Mouse (Mus musculus): ENCODE data around the gene Med16. TPM values are rescaled to one million over a fixed set of nuclear protein-coding genes. Genes with fewer than 3 reads are reported as not detected.

The Med16 gene
- polyA plus RNA-seq (2015; fragmentation: Nextera tagmentation; extraction: Ambion mirVana) = 47.4 and 49.0 TPM in 2 replicates

- H3K4me2 ChIP-seq = peak within 1 kb of the TSS; percentile 52
- H3K36me3 ChIP-seq = peaks cover 62% of the 10 kb centered on the region
- peak within 1 kb of the TSS; percentile 66 for H3K4me3 ChIP-seq
- peak within 1 kb of the TSS; percentile 98 for H3K27ac ChIP-seq (replicated peaks)
- peak within 1 kb of the TSS; percentile 90 for H3K9ac ChIP-seq
- no peaks in the 10 kb centered on the region for H3K27me3 ChIP-seq
- 2% methylated on average over 50 of the region's 52 CpGs for WGBS
- ATAC-seq (ENCODE audit: low read depth) = peak; percentile 93
- peaks cover 20% of the 10 kb centered on the region for H3K4me1 ChIP-seq (replicated peaks)
- H3K9me3 ChIP-seq = no peaks in the 10 kb centered on the region
Measured at GRCm38 (mm10) chr10:79908167-79909091, at the start of gene Med16. Gene Med16, minus strand, starts transcription at chr10:79908923.

GRCm38 (mm10) chr10:79958140-79958816 is 49.6 kb upstream of the Med16 start:
- 3% methylated on average over 21 of the region's 21 CpGs for WGBS
- Histone ChIP-seq H3K27ac (replicated peaks) (no peak overlapping the region), H3K9ac (peak overlapping the region; percentile 47; the same call in 1 of the 2 replicates), H3K4me1 (replicated peaks) (peaks cover 17% of the 10 kb centered on the region), H3K9me3 (no peaks in the 10 kb centered on the region), H3K36me3 (peaks cover 30% of the 10 kb centered on the region), H3K4me2 (peak overlapping the region; percentile 30; the same call in 1 of the 2 replicates), H3K27me3 (no peaks in the 10 kb centered on the region), H3K4me3 (no peak overlapping the region)
- ATAC-seq (ENCODE audit: low read depth) = no peak

GRCm38 (mm10) chr10:79956643-79957154 is 48.0 kb upstream of the Med16 start:
- Histone ChIP-seq H3K4me2 (no peak overlapping the region), H3K4me1 (replicated peaks) (peaks cover 17% of the 10 kb centered on the region), H3K27ac (replicated peaks) (no peak overlapping the region), H3K27me3 (no peaks in the 10 kb centered on the region), H3K9ac (no peak overlapping the region), H3K4me3 (no peak overlapping the region), H3K9me3 (no peaks in the 10 kb centered on the region), H3K36me3 (peaks cover 24% of the 10 kb centered on the region)
- WGBS = 13% methylated on average over 4 of the region's 4 CpGs
- ATAC-seq (ENCODE audit: low read depth) = no peak

- H3K36me3 ChIP-seq = peaks cover 29% of the 10 kb centered on the region
- peaks cover 9% of the 10 kb centered on the region for H3K4me1 ChIP-seq (replicated peaks)
- no peaks in the 10 kb centered on the region for H3K9me3 ChIP-seq
- no peak for ATAC-seq (ENCODE audit: low read depth)
- peak overlapping the region; percentile 54; the same call in 1 of the 2 replicates for H3K9ac ChIP-seq
- no peaks in the 10 kb centered on the region for H3K27me3 ChIP-seq
- H3K27ac ChIP-seq (replicated peaks) = no peak overlapping the region; the same call in 1 of the 2 replicates
- WGBS = 76% methylated on average over 9 of the region's 9 CpGs
- no peak overlapping the region for H3K4me2 ChIP-seq
- H3K4me3 ChIP-seq = no peak overlapping the region
Measured at GRCm38 (mm10) chr10:79955691-79956090, 47.0 kb upstream of the Med16 start.

GRCm38 (mm10) chr10:79953946-79954345 is 45.2 kb upstream of the Med16 start:
- 87% methylated on average over 6 of the region's 6 CpGs for WGBS
- Histone ChIP-seq H3K9me3 (no peaks in the 10 kb centered on the region), H3K27ac (replicated peaks) (no peak overlapping the region)

GRCm38 (mm10) chr10:79950661-79951060 is 41.9 kb upstream of the Med16 start:
- WGBS = 85% methylated on average over 18 of the region's 18 CpGs
- Histone ChIP-seq H3K27me3 (no peaks in the 10 kb centered on the region), H3K4me2 (no peak overlapping the region), H3K9ac (no peak overlapping the region), H3K4me1 (replicated peaks) (peaks cover 20% of the 10 kb centered on the region), H3K27ac (replicated peaks) (no peak overlapping the region), H3K4me3 (no peak overlapping the region), H3K36me3 (peaks cover 61% of the 10 kb centered on the region), H3K9me3 (no peaks in the 10 kb centered on the region)
- ATAC-seq (ENCODE audit: low read depth) = no peak

More at GRCm38 (mm10) chr10:79953946-79954345, 45.2 kb upstream of the Med16 start:
- H3K4me1 ChIP-seq (replicated peaks) = peaks cover 5% of the 10 kb centered on the region; the same call in 1 of the 2 replicates
- peaks cover 46% of the 10 kb centered on the region for H3K36me3 ChIP-seq
- H3K4me3 ChIP-seq = no peak overlapping the region
- no peak overlapping the region for H3K4me2 ChIP-seq
- no peaks in the 10 kb centered on the region for H3K27me3 ChIP-seq
- no peak overlapping the region for H3K9ac ChIP-seq
- ATAC-seq (ENCODE audit: low read depth) = no peak

- no peak for ATAC-seq (ENCODE audit: low read depth)
Measured at GRCm38 (mm10) chr10:79949873-79950272, 41.1 kb upstream of the Med16 start.

GRCm38 (mm10) chr10:79947502-79947901 is 38.8 kb upstream of the Med16 start:
- peaks cover 46% of the 10 kb centered on the region for H3K4me1 ChIP-seq (replicated peaks)
- no peak overlapping the region for H3K4me3 ChIP-seq
- H3K9me3 ChIP-seq = no peaks in the 10 kb centered on the region
- H3K27ac ChIP-seq (replicated peaks) = no peak overlapping the region
- no peaks in the 10 kb centered on the region for H3K27me3 ChIP-seq
- no peak overlapping the region for H3K4me2 ChIP-seq
- H3K36me3 ChIP-seq = peaks cover 44% of the 10 kb centered on the region
- no peak overlapping the region for H3K9ac ChIP-seq
- ATAC-seq (ENCODE audit: low read depth) = no peak
- 64% methylated on average over 6 of the region's 6 CpGs for WGBS

More at GRCm38 (mm10) chr10:79949873-79950272, 41.1 kb upstream of the Med16 start:
- Histone ChIP-seq H3K9ac (no peak overlapping the region), H3K4me3 (no peak overlapping the region), H3K4me2 (no peak overlapping the region), H3K27me3 (no peaks in the 10 kb centered on the region), H3K27ac (replicated peaks) (no peak overlapping the region), H3K4me1 (replicated peaks) (peaks cover 28% of the 10 kb centered on the region), H3K9me3 (no peaks in the 10 kb centered on the region), H3K36me3 (peaks cover 61% of the 10 kb centered on the region)
- 94% methylated on average over 4 of the region's 4 CpGs for WGBS

GRCm38 (mm10) chr10:79946752-79947322 is 38.1 kb upstream of the Med16 start:
- Histone ChIP-seq H3K4me1 (replicated peaks) (peaks cover 46% of the 10 kb centered on the region), H3K9me3 (no peaks in the 10 kb centered on the region), H3K36me3 (peaks cover 49% of the 10 kb centered on the region), H3K27me3 (no peaks in the 10 kb centered on the region), H3K9ac (peak overlapping the region; percentile 38; the same call in 1 of the 2 replicates), H3K4me2 (0 out of 2 replicates have a peak overlapping the region, but pooled peaks have one; percentile 5), H3K4me3 (no peak overlapping the region), H3K27ac (replicated peaks) (no peak overlapping the region)
- ATAC-seq (ENCODE audit: low read depth) = peak; percentile 28; the same call in 1 of the 2 replicates
- 5% methylated on average over 7 of the region's 7 CpGs for WGBS

GRCm38 (mm10) chr10:79945507-79946234 is 36.9 kb upstream of the Med16 start:
- Histone ChIP-seq H3K27me3 (no peaks in the 10 kb centered on the region), H3K9ac (peak overlapping the region; percentile 38), H3K36me3 (peaks cover 43% of the 10 kb centered on the region), H3K4me2 (no peak overlapping the region), H3K9me3 (no peaks in the 10 kb centered on the region), H3K4me1 (replicated peaks) (peaks cover 46% of the 10 kb centered on the region), H3K27ac (replicated peaks) (peak overlapping the region; percentile 64), H3K4me3 (no peak overlapping the region)
- 0 out of 2 replicates have a peak, but pooled peaks have one; percentile 28 for ATAC-seq (ENCODE audit: low read depth)
- 12% methylated on average over 16 of the region's 16 CpGs for WGBS

GRCm38 (mm10) chr10:79943471-79943901 is 34.8 kb upstream of the Med16 start:
- no peak overlapping the region; the same call in 1 of the 2 replicates for H3K9ac ChIP-seq
- H3K9me3 ChIP-seq = no peaks in the 10 kb centered on the region
- 61% methylated on average over 9 of the region's 9 CpGs for WGBS
- no peak overlapping the region for H3K27ac ChIP-seq (replicated peaks)
- ATAC-seq (ENCODE audit: low read depth) = no peak
- peaks cover 46% of the 10 kb centered on the region for H3K4me1 ChIP-seq (replicated peaks)
- peaks cover 25% of the 10 kb centered on the region for H3K36me3 ChIP-seq
- no peaks in the 10 kb centered on the region for H3K27me3 ChIP-seq
- no peak overlapping the region for H3K4me2 ChIP-seq
- H3K4me3 ChIP-seq = no peak overlapping the region

All from neural tube, embryonic 13.5 days (tissue).